Mouse (Mus musculus) heart, postnatal 0 days (tissue): ENCODE measurements around the gene Zfp36l2. TPM values are rescaled to one million over a fixed set of nuclear protein-coding genes. Genes with fewer than 3 reads are reported as not detected.
A peak's percentile ranks its signal among the peaks of the same experiment; 100 is the strongest.

Experiments used
- ATAC-seq: fragments of 200-750 bp; cut with Nextera tagmentation; 2 replicates; pipeline ENCODE4 v1.8.0; 2017; ENCODE audit warnings: low read depth, moderate number of reproducible peaks, moderate library complexity; ENCODE audit not compliant: insufficient read depth
- DNase-seq: peaks from one replicate; pipeline ENCODE4 v3.0.0-alpha.2; 2016; ENCODE audit warnings: low spot score
- H3K27ac ChIP-seq: fragments of 300-500 bp; sonication (generic); 2 replicates; pipeline ENCODE4 v1.5.1; 2014; ENCODE audit warnings: low read depth, mild to moderate bottlenecking
- H3K27me3 ChIP-seq: fragments of 300-500 bp; sonication (generic); 2 replicates; pipeline ENCODE4 v1.6.1; 2014; ENCODE audit warnings: low read length, mixed read lengths; ENCODE audit not compliant: control insufficient read depth, insufficient read depth
- H3K36me3 ChIP-seq: fragments of 300-500 bp; sonication (generic); replicated peaks from 2 replicates; pipeline ENCODE4 v1.6.1; 2014; ENCODE audit warnings: low read length, mixed read lengths; ENCODE audit not compliant: control insufficient read depth, insufficient read depth
- H3K4me1 ChIP-seq: fragments of 300-500 bp; sonication (generic); 2 replicates; pipeline ENCODE4 v1.6.1; 2014; ENCODE audit warnings: antibody characterized with exemption; ENCODE audit not compliant: control insufficient read depth, insufficient read depth
- H3K4me2 ChIP-seq: fragments of 300-500 bp; sonication (generic); 2 replicates; pipeline ENCODE4 v1.6.1; 2014; ENCODE audit warnings: low read depth, mild to moderate bottlenecking, low read length, moderate library complexity
- H3K4me3 ChIP-seq: fragments of 300-500 bp; sonication (generic); 2 replicates; pipeline ENCODE4 v1.5.1; 2014; ENCODE audit warnings: low read depth, low read length
- H3K9ac ChIP-seq: fragments of 300-500 bp; sonication (generic); replicated peaks from 2 replicates; pipeline ENCODE4 v1.6.1; 2014; ENCODE audit warnings: low read depth, low read length, mixed read lengths
- H3K9me3 ChIP-seq: fragments of 300-500 bp; sonication (generic); replicated peaks from 2 replicates; pipeline ENCODE4 v1.6.1; 2016; ENCODE audit warnings: low read length; ENCODE audit not compliant: control insufficient read depth
- CTCF ChIP-seq: IDR thresholded peaks from 2 replicates; pipeline ENCODE4 v1.5.1; 2016; ENCODE audit warnings: antibody characterized with exemption, control low read depth, low read depth
- EP300 ChIP-seq: IDR thresholded peaks from 2 replicates; pipeline ENCODE4 v1.6.1; 2016; ENCODE audit warnings: antibody characterized with exemption, low read depth
- WGBS: fragments of 180-500 bp; shearing (Covaris S2); extraction: QIAGEN DNeasy Blood & Tissue Kit; methylation state at CpG from one replicate; pipeline ENCODE4 v1.1.7; 2014; 5-methylcytosine and 5-hydroxymethylcytosine counted together
- polyA plus RNA-seq: library from polyadenylated mRNA; unstranded; fragments of >200 nt; fragmentation: Nextera tagmentation; extraction: Ambion mirVana; gene quantifications from 2 replicates; pipeline ENCODE4 v1.2.1, GENCODE M21; 2015
- total RNA-seq: library from RNA; depleted of rRNA; stranded (reverse); fragments of >200 nt; gene quantifications from 2 replicates; pipeline ENCODE4 v1.2.3, GENCODE M21; 2014; ENCODE audit warnings: low replicate concordance

Gene Zfp36l2
- total and polyA plus RNA-seq, 2 experiments from 2014 or later: 4.5 to 14.0 TPM

GRCm38 (mm10) chr17:84152976-84153786 is 34.6 kb downstream of the Zfp36l2 start:
- Histone ChIP-seq H3K36me3 (no peaks in the 10 kb centered on the region), H3K9ac (no peak overlapping the region), H3K4me2 (no peak overlapping the region), H3K9me3 (no peaks in the 10 kb centered on the region), H3K27me3 (peaks cover 6% of the 10 kb centered on the region; the same call in 1 of the 2 replicates), H3K27ac (no peak overlapping the region), H3K4me1 (peaks cover 17% of the 10 kb centered on the region), H3K4me3 (no peak overlapping the region)
- ATAC-seq: no peak
- WGBS: 58% methylated on average over 12 of the region's 12 CpGs
- TF ChIP-seq EP300 (no peak), CTCF (no peak)
- no peak for DNase-seq

- Histone ChIP-seq H3K4me1 (peaks cover 17% of the 10 kb centered on the region), H3K9ac (no peak overlapping the region)
Measured at GRCm38 (mm10) chr17:84152206-84152975, 35.4 kb downstream of the Zfp36l2 start.

GRCm38 (mm10) chr17:84151306-84151705 is 36.4 kb downstream of the Zfp36l2 start:
- Histone ChIP-seq H3K4me3 (no peak overlapping the region), H3K9ac (no peak overlapping the region), H3K4me2 (no peak overlapping the region), H3K36me3 (no peaks in the 10 kb centered on the region), H3K27me3 (peaks cover 6% of the 10 kb centered on the region; the same call in 1 of the 2 replicates), H3K4me1 (peaks cover 23% of the 10 kb centered on the region), H3K27ac (no peak overlapping the region), H3K9me3 (no peaks in the 10 kb centered on the region)
- TF ChIP-seq EP300 (no peak), CTCF (no peak)
- ATAC-seq (no peak), DNase-seq (no peak)
- 89% methylated on average over 6 of the region's 6 CpGs for WGBS

More at GRCm38 (mm10) chr17:84152206-84152975, 35.4 kb downstream of the Zfp36l2 start:
- Histone ChIP-seq H3K27ac (no peak overlapping the region), H3K4me3 (no peak overlapping the region), H3K9me3 (no peaks in the 10 kb centered on the region), H3K27me3 (peaks cover 6% of the 10 kb centered on the region; the same call in 1 of the 2 replicates), H3K4me2 (no peak overlapping the region), H3K36me3 (no peaks in the 10 kb centered on the region)
- 58% methylated on average over 6 of the region's 6 CpGs for WGBS
- TF ChIP-seq CTCF (no peak), EP300 (no peak)
- ATAC-seq (no peak), DNase-seq (no peak)

- Histone ChIP-seq H3K36me3 (no peaks in the 10 kb centered on the region), H3K9ac (no peak overlapping the region), H3K4me3 (no peak overlapping the region), H3K27ac (no peak overlapping the region), H3K27me3 (peaks cover 6% of the 10 kb centered on the region; the same call in 1 of the 2 replicates), H3K4me2 (no peak overlapping the region), H3K4me1 (peaks cover 30% of the 10 kb centered on the region), H3K9me3 (no peaks in the 10 kb centered on the region)
- TF ChIP-seq CTCF: no peak
- TF ChIP-seq EP300: no peak
- no peak for DNase-seq
- WGBS: 86% methylated on average over 8 of the region's 8 CpGs
- no peak for ATAC-seq
Measured at GRCm38 (mm10) chr17:84150291-84150690, 37.5 kb downstream of the Zfp36l2 start.

GRCm38 (mm10) chr17:84149566-84149965 is 38.2 kb downstream of the Zfp36l2 start:
- no peak for ATAC-seq
- no peak for DNase-seq
- TF ChIP-seq CTCF (no peak), EP300 (no peak)
- Histone ChIP-seq H3K4me1 (peaks cover 30% of the 10 kb centered on the region), H3K9ac (0 out of 2 replicates have a peak overlapping the region, but pooled peaks have one; percentile 15), H3K36me3 (no peaks in the 10 kb centered on the region), H3K4me3 (no peak overlapping the region), H3K9me3 (no peaks in the 10 kb centered on the region), H3K27ac (no peak overlapping the region), H3K27me3 (peaks cover 6% of the 10 kb centered on the region; the same call in 1 of the 2 replicates), H3K4me2 (no peak overlapping the region)
- WGBS: 70% methylated on average over 5 of the region's 5 CpGs
